8 mouse cellular contexts compared by ENCODE assay signal in the genomic region with DNA sequence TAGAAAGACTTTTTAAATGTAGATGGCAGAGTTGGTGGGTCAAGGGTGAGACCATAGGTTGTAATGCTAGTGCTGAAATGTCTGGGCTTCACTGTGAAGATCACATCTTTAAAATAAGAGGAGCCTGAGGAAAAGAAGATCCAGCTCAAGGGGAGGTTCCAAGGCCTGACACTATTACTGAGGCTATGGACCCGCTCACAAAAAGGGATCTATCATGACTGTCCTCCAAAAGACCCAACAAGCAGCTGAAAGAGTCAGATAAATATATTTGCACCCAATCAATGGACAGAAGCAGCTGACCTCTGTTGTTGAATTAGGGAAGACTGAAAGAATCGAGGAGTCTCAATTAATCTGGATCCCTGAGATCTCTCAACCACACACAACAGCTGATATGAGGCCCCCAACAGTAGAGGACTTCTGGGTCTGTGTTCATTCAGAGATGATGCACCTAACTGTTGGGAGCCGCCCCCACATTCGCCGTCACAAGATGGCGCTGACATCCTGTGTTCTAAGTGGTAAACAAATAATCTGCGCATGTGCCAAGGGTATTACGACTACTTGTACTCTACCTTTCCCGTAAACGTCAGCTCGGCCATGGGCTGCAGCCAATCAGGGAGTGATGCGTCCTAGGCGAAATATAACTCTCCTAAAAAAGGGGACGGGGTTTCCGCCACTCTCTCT.
A peak's percentile ranks its signal among the peaks of the same experiment; 100 is the strongest.
DNase-seq lines count a peak whose midpoint lies in the region; ATAC-seq and TF ChIP-seq lines count a peak whose summit lies in the region.
"Not testable (repeated sequence)": the region's sequence is repeated elsewhere in the genome, so short reads cannot be mapped to it uniquely, and the experiment has no call there.

No protein-coding gene starts in this region.

- TF ChIP-seq EP300 in liver, postnatal 0 days (IDR thresholded peaks at IDR 0.05; ENCODE audit: low read depth) = not testable (repeated sequence)

- H3K9ac ChIP-seq in forebrain, embryonic 16.5 days (replicated peaks; ENCODE audit: low read depth, low read length); hindbrain, embryonic 15.5 days; liver, postnatal 0 days (replicated peaks): not testable (repeated sequence)

- 31% methylated on average over 6 of the region's 15 CpGs for WGBS in forebrain, embryonic 16.5 days
- WGBS in hindbrain, embryonic 15.5 days = 28% methylated on average over 10 of the region's 15 CpGs
- WGBS in liver, postnatal 0 days (ENCODE audit: insufficient replicate concordance) = 33% methylated on average over 6 of the region's 15 CpGs

- not testable (repeated sequence) for H3K27ac ChIP-seq in forebrain, embryonic 16.5 days (ENCODE audit: low read length); hindbrain, embryonic 15.5 days (replicated peaks); liver, postnatal 0 days (ENCODE audit: low read depth)

- H3K4me1 ChIP-seq in forebrain, embryonic 16.5 days (replicated peaks; ENCODE audit: control insufficient read depth, insufficient read depth, low read length); hindbrain, embryonic 15.5 days (replicated peaks); liver, postnatal 0 days (ENCODE audit: insufficient read depth): not testable (repeated sequence)

- H3K4me3 ChIP-seq in forebrain, embryonic 16.5 days (replicated peaks; ENCODE audit: low read length); liver, postnatal 0 days (ENCODE audit: low read depth, low read length): not testable (repeated sequence)
- H3K4me3 ChIP-seq in hindbrain, embryonic 15.5 days = 0 out of 2 replicates have a peak overlapping the region, but pooled peaks have one; percentile 19

- H3K4me2 ChIP-seq in forebrain, embryonic 16.5 days (ENCODE audit: low read length) = 0 out of 2 replicates have a peak overlapping the region, but pooled peaks have one; percentile 2
- peak overlapping the region; percentile 38 for H3K4me2 ChIP-seq in hindbrain, embryonic 15.5 days
- H3K4me2 ChIP-seq in liver, postnatal 0 days (ENCODE audit: low read depth, low read length) = not testable (repeated sequence)

- H3K36me3 ChIP-seq in forebrain, embryonic 16.5 days (ENCODE audit: control insufficient read depth, insufficient read depth); hindbrain, embryonic 15.5 days; liver, postnatal 0 days (replicated peaks; ENCODE audit: insufficient read depth, low read length): not testable (repeated sequence)

- H3K9me3 ChIP-seq in forebrain, embryonic 16.5 days (ENCODE audit: control insufficient read depth, low read length); hindbrain, embryonic 15.5 days; liver, postnatal 0 days (ENCODE audit: low read length): not testable (repeated sequence)

- DNase-seq in T-cell, adult 2 months (ENCODE audit: low spot score) = peak; percentile 47
- peak; percentile 20 to 30 for DNase-seq in cerebellum, postnatal 25 days
- peak; percentile 4 to 14 for DNase-seq in layer of hippocampus, adult 8-10 months (ENCODE audit: low spot score in 2 of 2)
- peak; percentile 12 for DNase-seq in liver, postnatal 0 days
- peak; percentile 26 for DNase-seq in neural tube, embryonic 10.5 days (ENCODE audit: extremely low spot score, low spot score)
- peak; percentile 26 for DNase-seq in thymus, postnatal 14 days

- ATAC-seq in forebrain, embryonic 16.5 days = peak; percentile 83
- ATAC-seq in hindbrain, embryonic 15.5 days (ENCODE audit: low FRiP score, low read depth) = peak; percentile 84
- ATAC-seq in liver, postnatal 0 days = peak; percentile 72

- not testable (repeated sequence) for TF ChIP-seq CTCF in liver, postnatal 0 days (IDR thresholded peaks at IDR 0.05; ENCODE audit: low read depth)

- H3K27me3 ChIP-seq in forebrain, embryonic 16.5 days (replicated peaks; ENCODE audit: control insufficient read depth, insufficient read depth, low read length); hindbrain, embryonic 15.5 days; liver, postnatal 0 days (ENCODE audit: insufficient read depth, low read length): not testable (repeated sequence)
